Mouse (Mus musculus) cortical plate, adult 2 months (tissue): Measurements from ENCODE around the gene Tmem176b. TPM values are rescaled to one million over a fixed set of nuclear protein-coding genes. Genes with fewer than 3 reads are reported as not detected.

Experiments used
- H3K27ac ChIP-seq: fragments of 200-500 bp; 2 replicates; pipeline ENCODE4 v1.5.1; 2012; ENCODE audit warnings: low read length, control low read depth, inconsistent platforms; ENCODE audit not compliant: insufficient read depth
- H3K4me1 ChIP-seq: fragments of 200-500 bp; 2 replicates; pipeline ENCODE4 v1.6.1; 2011; ENCODE audit warnings: low read length; ENCODE audit not compliant: control insufficient read depth, insufficient read depth
- H3K4me3 ChIP-seq: fragments of 200-500 bp; 2 replicates; pipeline ENCODE4 v1.5.1; 2011; ENCODE audit warnings: mild to moderate bottlenecking, low read length, control low read depth; ENCODE audit not compliant: insufficient read depth
- CTCF ChIP-seq: fragments of 200-500 bp; IDR thresholded peaks from 2 replicates; pipeline ENCODE4 v1.5.1; 2011; ENCODE audit warnings: mild to moderate bottlenecking, control low read depth, low read length; ENCODE audit not compliant: insufficient read depth; ENCODE audit errors: extremely low read depth
- POLR2A ChIP-seq: fragments of 200-500 bp; IDR thresholded peaks from 2 replicates; pipeline ENCODE4 v1.6.1; 2011; ENCODE audit warnings: mild to moderate bottlenecking, low read length, control low read depth; ENCODE audit not compliant: insufficient read depth; ENCODE audit errors: extremely low read depth
- polyA plus RNA-seq: library from polyadenylated mRNA; depleted of rRNA; stranded (reverse); fragments of >200 nt; gene quantifications from 2 replicates; pipeline ENCODE4 v1.2.3, GENCODE M21; 2012; rRNA removed

Gene Tmem176b
- polyA plus RNA-seq, 1 experiment = 76.3 TPM

DNA sequence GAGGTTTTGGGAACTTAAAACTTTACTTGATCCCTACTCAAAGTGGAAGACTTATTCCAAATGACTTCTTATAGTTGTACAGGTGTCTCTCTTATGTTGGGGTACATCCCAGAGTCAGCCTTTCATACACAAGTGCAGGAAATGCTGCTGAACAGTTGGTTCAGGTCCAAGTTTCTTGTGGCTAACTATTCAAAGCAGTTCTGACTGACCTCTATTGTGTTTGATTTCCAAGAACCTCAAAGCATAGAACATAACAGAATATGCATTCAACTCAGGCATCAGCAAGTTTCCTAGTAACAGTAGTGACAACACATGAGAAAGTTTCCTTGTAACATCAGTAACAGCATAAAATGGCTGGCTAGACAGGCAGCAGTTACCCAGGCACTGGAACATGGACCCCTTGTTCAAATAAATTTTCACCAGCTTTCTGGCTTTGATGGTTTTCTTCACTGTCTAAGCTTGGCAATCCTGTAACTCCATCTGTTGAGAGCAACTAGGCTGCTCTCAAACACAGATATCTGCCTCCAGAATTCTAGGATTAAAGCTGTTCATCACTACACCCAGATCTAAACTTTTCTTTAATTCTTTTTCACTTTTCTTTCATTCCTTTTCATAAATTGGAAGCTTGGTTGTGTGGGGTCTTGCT lies 37.8 kb downstream of the Tmem176b start:
- TF ChIP-seq POLR2A (no peak), CTCF (no peak)
- Histone ChIP-seq H3K4me3 (no peak overlapping the region), H3K27ac (no peak overlapping the region), H3K4me1 (no peaks in the 10 kb centered on the region)

DNA sequence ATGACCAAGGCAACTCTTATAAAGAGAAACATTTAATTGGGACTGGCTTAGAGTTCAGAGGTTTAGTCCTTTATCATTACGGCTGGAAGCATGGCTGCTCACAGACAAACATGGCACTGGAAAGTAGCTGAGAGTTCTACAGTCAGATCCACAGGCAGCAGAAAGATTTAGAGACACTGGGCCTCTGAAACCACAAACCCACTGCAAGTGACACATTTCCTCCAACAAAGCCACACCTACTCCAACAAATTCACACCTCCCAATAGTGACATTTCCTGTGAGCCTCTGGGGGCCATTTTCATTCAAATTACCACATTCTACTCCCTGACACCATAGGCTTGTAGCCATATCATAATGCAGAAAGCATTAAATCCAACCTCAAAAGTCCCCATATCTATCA lies 39.4 kb downstream of the Tmem176b start:
- TF ChIP-seq CTCF (no peak), POLR2A (no peak)
- Histone ChIP-seq H3K4me1 (no peaks in the 10 kb centered on the region), H3K4me3 (no peak overlapping the region), H3K27ac (no peak overlapping the region)

DNA sequence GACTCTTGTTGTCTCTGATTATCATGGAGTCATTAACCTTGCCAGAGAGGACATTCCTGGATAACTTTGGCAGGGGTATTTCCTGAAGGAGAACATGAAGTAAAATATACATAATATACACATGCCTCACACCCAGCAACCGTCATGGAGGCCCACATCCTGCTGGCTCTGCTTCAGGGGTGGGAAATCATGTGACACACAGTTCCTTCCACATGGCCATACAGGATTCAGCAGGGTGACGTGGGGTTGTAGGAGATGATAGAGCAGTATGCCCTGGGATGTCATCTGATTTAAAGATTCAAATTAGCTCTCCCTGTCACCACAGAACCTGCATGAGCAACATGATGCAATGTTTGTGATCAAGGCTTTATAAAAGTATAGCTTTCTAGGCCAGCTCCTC lies 53.4 kb downstream of the Tmem176b start:
- Histone ChIP-seq H3K4me1 (no peaks in the 10 kb centered on the region), H3K27ac (no peak overlapping the region), H3K4me3 (no peak overlapping the region)
- TF ChIP-seq POLR2A (no peak), CTCF (no peak)

DNA sequence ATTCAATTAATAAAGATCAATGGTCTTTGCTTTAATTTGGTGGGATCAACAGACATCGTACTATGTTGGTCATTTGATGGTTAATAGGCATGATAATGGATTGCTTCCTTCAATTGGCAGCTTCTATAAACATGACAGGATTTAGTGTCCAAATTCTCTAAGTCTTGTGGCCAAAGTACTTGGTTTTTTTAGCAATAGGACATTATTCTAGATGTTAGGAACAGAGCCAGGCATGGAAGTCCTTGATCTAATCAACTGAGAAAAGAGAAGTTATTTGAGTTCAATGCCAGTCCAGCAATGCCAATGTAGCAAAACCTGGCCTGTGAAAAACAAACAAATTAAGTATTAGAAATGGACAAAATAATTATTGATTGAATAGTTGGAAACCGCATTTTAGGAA lies 55.7 kb downstream of the Tmem176b start:
- Histone ChIP-seq H3K4me3 (no peak overlapping the region), H3K27ac (no peak overlapping the region), H3K4me1 (no peaks in the 10 kb centered on the region)
- TF ChIP-seq POLR2A (no peak), CTCF (no peak)

DNA sequence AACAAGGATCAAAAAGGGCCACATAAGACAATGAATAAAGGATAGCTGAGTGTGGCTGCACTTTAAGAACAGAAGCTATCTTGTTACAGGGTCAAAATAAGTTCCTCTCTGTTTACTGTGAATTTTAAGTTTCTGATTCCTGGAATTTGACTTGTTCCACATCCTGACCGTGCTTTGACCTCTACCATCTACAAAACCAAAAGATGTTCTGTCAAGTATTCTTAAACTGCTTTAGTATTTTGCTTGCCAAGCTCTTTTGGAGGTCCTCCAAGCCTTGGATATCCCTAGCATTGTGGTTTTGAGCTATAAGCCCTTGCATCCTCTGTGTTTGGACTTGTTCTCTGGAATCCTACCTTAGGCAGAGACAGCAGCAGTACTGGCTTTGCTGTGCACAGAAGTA lies 56.1 kb downstream of the Tmem176b start:
- no peak overlapping the region for H3K27ac ChIP-seq
- no peak overlapping the region for H3K4me3 ChIP-seq
- H3K4me1 ChIP-seq = no peaks in the 10 kb centered on the region
- TF ChIP-seq POLR2A (no peak), CTCF (no peak)

DNA sequence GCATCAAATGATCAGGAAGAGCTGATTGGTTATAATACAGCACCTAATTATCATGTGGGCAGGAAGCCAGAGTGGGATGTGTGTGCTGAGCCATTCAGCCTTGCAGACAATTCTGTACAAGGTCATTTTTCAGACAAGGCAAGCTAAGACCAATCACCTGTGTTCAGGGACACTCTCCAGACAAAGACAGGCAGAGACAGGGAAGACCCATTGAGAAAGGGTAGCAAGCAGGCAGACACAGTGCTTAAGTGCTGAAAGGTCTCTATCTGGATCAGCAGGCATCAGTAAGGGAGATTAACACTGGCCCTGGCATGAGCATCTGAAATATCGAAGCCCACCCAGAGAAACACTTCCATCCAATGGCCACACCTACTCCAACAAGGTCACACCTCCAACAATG lies 56.9 kb downstream of the Tmem176b start:
- H3K4me1 ChIP-seq = no peaks in the 10 kb centered on the region
- no peak overlapping the region for H3K27ac ChIP-seq
- no peak overlapping the region for H3K4me3 ChIP-seq
- TF ChIP-seq CTCF = no peak
- no peak for TF ChIP-seq POLR2A

Other genes with a start within 250 kb of the Tmem176b start
- gene Repin1, start 247.6 kb downstream of the Tmem176b start, polyA plus RNA-seq = 81.8 and 96.1 TPM in 2 replicates
- 0.56 TPM in 1 of 2 replicates, not detected in the other for gene Gm44965, start 247.6 kb downstream of the Tmem176b start, polyA plus RNA-seq
- gene Zfp775, start 239.4 kb downstream of the Tmem176b start, polyA plus RNA-seq = 6.8 and 6.9 TPM in 2 replicates
- 28.3 and 28.4 TPM in 2 replicates for gene AI854703, start 214.7 kb downstream of the Tmem176b start, polyA plus RNA-seq
- 1.2 and 1.9 TPM in 2 replicates for gene Gimap8, start 194.3 kb downstream of the Tmem176b start, polyA plus RNA-seq
- gene Gimap9, start 165.4 kb downstream of the Tmem176b start, polyA plus RNA-seq = 0.65 and 0.66 TPM in 2 replicates
- 0.31 and 0.51 TPM in 2 replicates for gene Gimap4, start 156.9 kb downstream of the Tmem176b start, polyA plus RNA-seq
- gene Gimap6, start 133.3 kb downstream of the Tmem176b start, polyA plus RNA-seq = 3.6 and 5.1 TPM in 2 replicates
- gene Gm28053, start 122.9 kb downstream of the Tmem176b start, polyA plus RNA-seq = 1.0 TPM in 2 replicates
- gene Gimap7, start 122.9 kb downstream of the Tmem176b start, polyA plus RNA-seq = not detected in 2 replicates
- 1.5 and 1.7 TPM in 2 replicates for gene Gimap1, start 102.4 kb downstream of the Tmem176b start, polyA plus RNA-seq
- 0.75 and 0.78 TPM in 2 replicates for gene Gimap5, start 95.3 kb downstream of the Tmem176b start, polyA plus RNA-seq
- 0.15 and 0.38 TPM in 2 replicates for gene Gimap3, start 70.6 kb downstream of the Tmem176b start, polyA plus RNA-seq
- 25.6 and 25.8 TPM in 2 replicates for gene Tmem176a, start 577 bp downstream of the Tmem176b start, polyA plus RNA-seq
- gene Aoc1, start 31.4 kb upstream of the Tmem176b start, polyA plus RNA-seq = 0.04 TPM in 1 of 2 replicates, not detected in the other
- not detected in 2 replicates for gene 1600015I10Rik, start 88.4 kb upstream of the Tmem176b start, polyA plus RNA-seq
- gene Doxl2, start 133.5 kb upstream of the Tmem176b start, polyA plus RNA-seq = not detected in 2 replicates
- not detected in 2 replicates for gene Svs1, start 145.4 kb upstream of the Tmem176b start, polyA plus RNA-seq
- 0.92 and 2.2 TPM in 2 replicates for gene Gpnmb, start 195.1 kb upstream of the Tmem176b start, polyA plus RNA-seq
- 18.9 and 19.2 TPM in 2 replicates for gene Malsu1, start 232.3 kb upstream of the Tmem176b start, polyA plus RNA-seq